Mouse (Mus musculus) lung, postnatal 0 days (tissue): ENCODE results near the gene Rgmb.

Source experiments
- CTCF ChIP-seq: IDR thresholded peaks from 2 replicates; pipeline ENCODE4 v1.5.1; 2016; ENCODE audit warnings: antibody characterized with exemption, mild to moderate bottlenecking
- EP300 ChIP-seq: IDR thresholded peaks from 2 replicates; pipeline ENCODE4 v1.6.1; 2016; ENCODE audit warnings: antibody characterized with exemption, mild to moderate bottlenecking, control low read depth

GRCm38 (mm10) chr17:15820761-15821160 lies 10.1 kb downstream of the Rgmb start:
- TF ChIP-seq CTCF = no peak
- TF ChIP-seq EP300 = no peak
